Mouse (Mus musculus) thymus, adult 2 months (tissue): ENCODE results near the gene Hpd.

ENCODE experiments used
- CTCF ChIP-seq: fragments of 200-500 bp; IDR thresholded peaks from 2 replicates; pipeline ENCODE4 v1.5.1; 2012; ENCODE audit warnings: mild to moderate bottlenecking, control low read depth, low read length, moderate library complexity, borderline replicate concordance; ENCODE audit not compliant: control insufficient read depth, poor library complexity, insufficient read depth; ENCODE audit errors: extremely low read depth
- POLR2A ChIP-seq: fragments of 200-500 bp; IDR thresholded peaks from 2 replicates; pipeline ENCODE4 v1.6.1; 2012; ENCODE audit warnings: mild to moderate bottlenecking, low read length, control low read depth, moderate library complexity; ENCODE audit not compliant: control insufficient read depth, poor library complexity, insufficient read depth; ENCODE audit errors: extremely low read depth

- TF ChIP-seq CTCF, result no peak
- TF ChIP-seq POLR2A, result no peak
These were observed 36.2 kb downstream of the Hpd start for GRCm38 (mm10) chr5:123146357-123146756.
